Mouse (Mus musculus): ENCODE measurements around the gene Sf3b3. TPM values are rescaled to one million over a fixed set of nuclear protein-coding genes. Genes with fewer than 3 reads are reported as not detected.

Gene Sf3b3
- polyA plus RNA-seq (2015; fragmentation: Nextera tagmentation; extraction: Ambion mirVana) = 79.6 and 97.3 TPM in 2 replicates

DNA sequence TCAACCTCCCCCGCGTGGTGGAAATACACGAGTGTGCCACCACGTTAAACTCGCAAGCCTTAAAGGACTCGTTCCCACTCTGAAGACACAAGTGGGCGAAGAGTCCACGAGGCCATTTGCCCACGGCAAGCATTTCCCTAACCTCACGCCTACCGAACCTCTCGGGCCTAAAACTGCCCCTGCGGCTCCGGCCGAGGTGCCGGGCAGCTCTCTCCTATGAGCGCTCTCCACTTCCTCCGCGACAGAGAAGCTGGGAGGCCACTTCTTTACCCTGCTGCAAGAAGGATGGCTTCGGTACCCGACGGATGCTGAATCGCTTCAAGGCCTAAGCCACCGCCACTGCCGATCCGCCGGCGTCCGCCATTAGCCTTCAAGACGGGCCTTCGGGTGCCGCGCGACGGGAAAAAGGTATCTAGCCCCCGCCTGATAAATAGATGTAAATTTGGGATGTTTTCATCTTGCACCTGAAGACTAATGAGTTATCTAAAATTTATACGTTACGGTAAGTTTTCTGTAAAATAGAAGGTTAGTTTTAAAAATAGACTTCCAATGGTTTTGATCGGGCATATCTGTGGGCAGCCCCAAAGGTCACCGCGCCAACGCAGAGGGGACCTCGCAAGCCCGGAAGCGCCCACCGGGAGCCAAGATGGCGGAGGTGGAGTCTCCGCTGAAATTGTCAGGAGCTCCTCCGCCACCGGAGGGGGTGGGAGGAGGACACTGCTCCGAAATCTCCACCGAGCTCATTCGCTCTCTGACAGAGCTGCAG is at the start of gene Sf3b3, which contains the start of gene Cog4:
Sf3b3 (minus strand) TSS at position 383 of the 766 bp plus-strand sequence.
Cog4 (plus strand) TSS at position 196 of the 766 bp plus-strand sequence.
- under 1% methylated on average over 53 of the region's 53 CpGs for WGBS
- H3K4me2 ChIP-seq = peak within 1 kb of the TSS; percentile 82
- no peaks in the 10 kb centered on the region for H3K9me3 ChIP-seq (replicated peaks)
- H3K4me3 ChIP-seq (replicated peaks) = peak within 1 kb of the TSS; percentile 94
- peak; percentile 91 for ATAC-seq (ENCODE audit: low FRiP score)
- peak within 1 kb of the TSS; percentile 93 for H3K27ac ChIP-seq (replicated peaks)
- peaks cover 45% of the 10 kb centered on the region for H3K36me3 ChIP-seq
- H3K4me1 ChIP-seq = peaks cover 29% of the 10 kb centered on the region
- peak within 1 kb of the TSS; percentile 90 for H3K9ac ChIP-seq (replicated peaks)
- no peaks in the 10 kb centered on the region for H3K27me3 ChIP-seq (replicated peaks)

DNA sequence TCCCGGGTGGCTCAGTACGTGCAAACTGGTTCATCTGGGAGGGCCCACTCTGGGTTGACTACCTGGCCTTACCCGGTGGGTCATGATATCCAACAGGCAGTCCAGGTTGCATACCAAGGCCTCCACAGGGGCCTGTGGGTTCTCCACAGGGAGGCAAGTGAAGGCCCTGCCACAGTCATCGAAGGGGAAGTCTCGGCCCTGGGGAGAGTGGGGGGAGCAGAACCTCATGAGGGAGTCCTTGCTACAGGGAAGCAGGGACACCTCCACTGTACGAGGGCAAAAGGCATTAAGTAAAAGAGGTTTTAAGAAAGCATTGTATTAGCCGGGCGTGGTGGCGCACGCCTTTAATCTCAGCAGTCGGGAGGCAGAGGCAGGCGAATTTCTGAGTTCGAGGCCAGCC is 49.2 kb upstream of the Sf3b3 start:
- H3K9me3 ChIP-seq (replicated peaks) = no peaks in the 10 kb centered on the region
- 95% methylated on average over 13 of the region's 13 CpGs for WGBS
- no peak overlapping the region for H3K9ac ChIP-seq (replicated peaks)
- H3K36me3 ChIP-seq = 0 out of 2 replicates have a peak, but pooled peaks cover 18% of the 10 kb centered on the region
- no peak overlapping the region for H3K27ac ChIP-seq (replicated peaks)
- no peak for ATAC-seq (ENCODE audit: low FRiP score)
- no peak overlapping the region for H3K4me3 ChIP-seq (replicated peaks)
- no peak overlapping the region for H3K4me2 ChIP-seq
- no peaks in the 10 kb centered on the region for H3K27me3 ChIP-seq (replicated peaks)
- no peaks in the 10 kb centered on the region for H3K4me1 ChIP-seq

DNA sequence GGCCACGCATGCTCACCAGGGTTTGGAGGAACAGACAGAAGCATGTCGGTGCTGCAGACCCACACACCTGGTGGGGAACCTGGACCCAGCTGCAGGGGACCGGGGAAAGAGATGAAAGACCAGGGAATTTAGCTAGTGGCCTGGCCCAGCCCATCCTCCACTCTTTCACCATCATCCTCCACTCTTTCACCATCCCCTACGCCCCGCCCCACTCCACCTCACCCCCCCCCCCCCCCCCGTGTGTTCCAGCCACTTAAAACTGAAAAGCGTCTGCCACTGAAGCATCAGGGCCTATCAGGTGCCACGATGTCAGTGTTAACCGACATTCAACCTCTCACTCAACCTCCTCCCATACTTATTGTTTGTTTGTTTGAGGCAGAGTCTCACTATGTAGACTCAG is 48.7 kb upstream of the Sf3b3 start:
- WGBS = 87% methylated on average over 7 of the region's 9 CpGs
- Histone ChIP-seq H3K27ac (replicated peaks) (no peak overlapping the region), H3K4me2 (no peak overlapping the region), H3K27me3 (replicated peaks) (no peaks in the 10 kb centered on the region), H3K36me3 (0 out of 2 replicates have a peak, but pooled peaks cover 18% of the 10 kb centered on the region), H3K4me1 (no peaks in the 10 kb centered on the region), H3K9me3 (replicated peaks) (no peaks in the 10 kb centered on the region), H3K4me3 (replicated peaks) (no peak overlapping the region), H3K9ac (replicated peaks) (no peak overlapping the region)
- no peak for ATAC-seq (ENCODE audit: low FRiP score)

DNA sequence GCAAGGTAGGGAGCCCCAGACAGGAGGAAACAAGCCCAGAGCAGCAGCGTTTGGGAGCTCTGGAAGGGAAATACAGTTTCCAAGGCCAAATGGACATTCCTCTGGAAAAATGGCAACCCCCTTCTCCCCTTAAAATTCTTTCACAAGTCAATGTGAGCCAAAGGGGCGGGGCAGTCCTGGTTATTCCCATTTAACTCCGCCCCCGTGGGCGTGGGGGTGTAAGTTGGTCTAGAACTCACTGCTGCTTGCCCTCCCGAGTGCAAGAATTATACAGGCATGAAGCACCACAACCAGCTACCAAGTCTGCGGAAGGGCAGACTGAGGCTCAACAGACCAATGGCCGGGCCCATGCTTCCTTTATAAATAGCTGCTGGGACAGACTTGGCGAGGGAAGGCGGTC is 48.3 kb upstream of the Sf3b3 start:
- Histone ChIP-seq H3K4me1 (no peaks in the 10 kb centered on the region), H3K27me3 (replicated peaks) (no peaks in the 10 kb centered on the region), H3K4me2 (no peak overlapping the region), H3K4me3 (replicated peaks) (no peak overlapping the region), H3K27ac (replicated peaks) (no peak overlapping the region), H3K36me3 (0 out of 2 replicates have a peak, but pooled peaks cover 18% of the 10 kb centered on the region), H3K9me3 (replicated peaks) (no peaks in the 10 kb centered on the region), H3K9ac (replicated peaks) (no peak overlapping the region)
- ATAC-seq (ENCODE audit: low FRiP score) = no peak
- WGBS = 87% methylated on average over 10 of the region's 10 CpGs

DNA sequence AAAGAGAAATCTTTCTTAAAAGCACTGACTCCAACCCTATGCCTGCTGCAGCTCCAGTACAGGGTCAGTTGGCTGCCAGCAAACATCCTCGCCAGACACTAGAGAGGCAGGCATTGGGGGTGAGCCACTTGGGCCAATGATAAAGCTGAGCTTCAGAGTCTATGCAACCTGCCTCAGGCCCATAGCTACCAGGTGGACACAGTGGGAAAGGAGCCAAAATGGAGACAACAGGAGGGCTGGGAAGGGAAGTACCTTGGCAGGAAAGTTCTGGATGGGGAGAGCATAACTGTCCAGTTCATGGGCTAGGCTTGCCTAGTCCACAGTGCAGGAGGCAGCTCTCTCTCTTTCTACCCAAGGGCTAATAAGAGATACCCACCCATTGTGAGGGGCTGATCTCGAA is 46.3 kb upstream of the Sf3b3 start:
- H3K4me2 ChIP-seq = no peak overlapping the region
- no peak overlapping the region for H3K27ac ChIP-seq (replicated peaks)
- no peaks in the 10 kb centered on the region for H3K9me3 ChIP-seq (replicated peaks)
- no peaks in the 10 kb centered on the region for H3K27me3 ChIP-seq (replicated peaks)
- no peak overlapping the region for H3K9ac ChIP-seq (replicated peaks)
- no peaks in the 10 kb centered on the region for H3K4me1 ChIP-seq
- no peak overlapping the region for H3K4me3 ChIP-seq (replicated peaks)
- peaks cover 9% of the 10 kb centered on the region; the same call in 1 of the 2 replicates for H3K36me3 ChIP-seq
- no peak for ATAC-seq (ENCODE audit: low FRiP score)
- 96% methylated on average over 2 of the region's 2 CpGs for WGBS

DNA sequence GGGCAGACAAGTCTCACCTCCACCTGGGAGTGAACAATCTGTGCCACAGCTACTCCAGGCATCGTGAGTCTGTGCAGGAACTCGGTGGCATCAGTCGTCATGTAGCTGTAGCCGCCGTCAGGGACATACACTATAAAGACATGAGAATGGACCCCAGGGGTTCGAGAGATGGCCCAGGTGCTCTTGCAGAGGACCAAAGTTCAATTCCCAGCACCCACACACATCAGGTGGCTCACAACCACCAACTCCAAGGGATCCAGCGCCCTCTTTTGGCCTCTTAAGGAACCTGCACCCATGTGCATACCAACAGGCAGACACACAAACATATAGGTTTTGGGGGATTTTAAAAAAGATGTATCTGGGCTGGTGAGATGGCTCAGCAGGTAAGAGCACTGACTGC is 45.5 kb upstream of the Sf3b3 start:
- no peaks in the 10 kb centered on the region for H3K9me3 ChIP-seq (replicated peaks)
- no peak overlapping the region for H3K27ac ChIP-seq (replicated peaks)
- whole genome bisulfite sequencing = 93% methylated on average over 7 of the region's 7 CpGs
- peaks cover 15% of the 10 kb centered on the region; the same call in 1 of the 2 replicates for H3K36me3 ChIP-seq
- H3K4me3 ChIP-seq (replicated peaks) = no peak overlapping the region
- no peak overlapping the region for H3K4me2 ChIP-seq
- H3K4me1 ChIP-seq = no peaks in the 10 kb centered on the region
- H3K9ac ChIP-seq (replicated peaks) = no peak overlapping the region
- H3K27me3 ChIP-seq (replicated peaks) = no peaks in the 10 kb centered on the region
- ATAC-seq (ENCODE audit: low FRiP score) = no peak

DNA sequence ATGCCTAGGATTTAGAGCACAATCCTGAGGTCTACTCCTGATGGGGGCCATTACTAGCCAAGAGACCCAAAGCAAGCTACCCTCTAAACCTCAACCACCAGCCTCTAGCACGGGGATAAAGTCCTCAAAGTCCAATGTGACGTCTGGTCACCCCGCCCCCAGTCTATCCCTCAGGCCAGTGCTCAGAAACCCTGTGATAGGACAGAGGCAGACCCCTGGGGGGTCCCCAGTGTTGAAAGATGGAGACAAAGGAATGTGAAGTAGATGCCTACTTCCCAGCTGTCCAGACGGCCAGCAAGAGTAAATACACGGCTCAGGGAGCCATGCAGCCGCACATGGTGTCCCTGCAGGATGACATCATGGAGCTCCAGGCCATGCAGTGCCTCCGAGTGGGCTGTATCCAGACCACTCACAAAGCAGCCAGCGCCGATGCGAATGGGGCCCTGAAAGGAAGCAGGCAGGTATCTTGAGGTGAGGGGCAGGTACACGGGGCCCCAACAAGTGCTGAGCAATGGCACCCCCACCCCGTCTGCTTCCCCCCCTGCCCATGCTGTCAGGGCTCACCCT is 43.4 kb upstream of the Sf3b3 start:
- Histone ChIP-seq H3K4me1 (no peaks in the 10 kb centered on the region), H3K9me3 (replicated peaks) (no peaks in the 10 kb centered on the region), H3K9ac (replicated peaks) (no peak overlapping the region), H3K36me3 (peaks cover 30% of the 10 kb centered on the region; the same call in 1 of the 2 replicates), H3K27me3 (replicated peaks) (no peaks in the 10 kb centered on the region), H3K27ac (replicated peaks) (no peak overlapping the region), H3K4me3 (replicated peaks) (no peak overlapping the region), H3K4me2 (no peak overlapping the region)
- 79% methylated on average over 12 of the region's 12 CpGs for WGBS
- no peak for ATAC-seq (ENCODE audit: low FRiP score)

DNA sequence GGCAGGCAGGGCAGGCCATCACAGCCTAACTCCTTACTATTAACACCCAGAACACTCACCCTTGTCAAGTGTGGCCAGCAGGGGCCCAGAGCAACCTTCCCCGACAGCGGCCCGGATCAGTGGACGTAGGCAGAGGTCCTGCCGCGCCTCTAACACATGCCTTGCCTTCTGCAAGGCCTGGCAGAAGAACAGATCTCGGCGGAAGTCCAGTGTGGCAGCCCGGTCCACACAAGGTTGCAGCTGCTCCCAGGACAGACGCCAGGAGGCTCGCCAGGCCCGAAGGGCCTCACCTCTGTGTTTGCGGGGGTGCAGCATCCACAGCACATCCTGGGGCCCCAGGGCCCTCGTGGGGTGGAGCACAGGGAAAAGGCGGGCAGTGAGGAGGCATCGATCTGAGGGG is 42.3 kb upstream of the Sf3b3 start:
- no peak overlapping the region for H3K4me3 ChIP-seq (replicated peaks)

DNA sequence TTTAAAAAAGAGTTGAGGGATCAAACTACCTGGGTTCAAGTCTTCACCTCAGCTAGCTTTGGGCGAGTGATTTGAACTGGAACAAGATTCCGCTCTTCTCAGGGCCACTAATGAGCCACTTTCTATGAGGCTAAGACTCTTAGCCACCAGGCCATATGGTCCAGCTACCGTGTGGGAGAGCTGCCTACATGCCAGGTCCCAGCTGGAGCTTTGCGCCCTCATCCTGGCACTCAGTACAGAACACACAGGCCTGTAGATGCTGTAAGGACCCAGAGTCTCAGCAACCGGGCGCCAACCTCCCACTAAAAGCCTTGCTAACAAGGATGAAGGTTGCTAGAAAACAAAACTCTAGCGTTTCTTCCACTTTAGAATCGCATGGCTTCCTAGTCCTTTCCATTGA is 41.9 kb upstream of the Sf3b3 start:
- Histone ChIP-seq H3K4me3 (replicated peaks) (no peak overlapping the region), H3K27me3 (replicated peaks) (no peaks in the 10 kb centered on the region), H3K9me3 (replicated peaks) (no peaks in the 10 kb centered on the region), H3K27ac (replicated peaks) (no peak overlapping the region), H3K9ac (replicated peaks) (no peak overlapping the region), H3K4me1 (no peaks in the 10 kb centered on the region), H3K36me3 (peaks cover 43% of the 10 kb centered on the region), H3K4me2 (no peak overlapping the region)
- whole genome bisulfite sequencing = 91% methylated on average over 8 of the region's 8 CpGs
- no peak for ATAC-seq (ENCODE audit: low FRiP score)

More for the DNA sequence above, 42.3 kb upstream of the Sf3b3 start:
- Histone ChIP-seq H3K27ac (replicated peaks) (no peak overlapping the region), H3K4me1 (no peaks in the 10 kb centered on the region), H3K27me3 (replicated peaks) (no peaks in the 10 kb centered on the region), H3K9ac (replicated peaks) (no peak overlapping the region), H3K9me3 (replicated peaks) (no peaks in the 10 kb centered on the region), H3K36me3 (peaks cover 39% of the 10 kb centered on the region), H3K4me2 (no peak overlapping the region)
- 96% methylated on average over 16 of the region's 16 CpGs for WGBS
- no peak for ATAC-seq (ENCODE audit: low FRiP score)

DNA sequence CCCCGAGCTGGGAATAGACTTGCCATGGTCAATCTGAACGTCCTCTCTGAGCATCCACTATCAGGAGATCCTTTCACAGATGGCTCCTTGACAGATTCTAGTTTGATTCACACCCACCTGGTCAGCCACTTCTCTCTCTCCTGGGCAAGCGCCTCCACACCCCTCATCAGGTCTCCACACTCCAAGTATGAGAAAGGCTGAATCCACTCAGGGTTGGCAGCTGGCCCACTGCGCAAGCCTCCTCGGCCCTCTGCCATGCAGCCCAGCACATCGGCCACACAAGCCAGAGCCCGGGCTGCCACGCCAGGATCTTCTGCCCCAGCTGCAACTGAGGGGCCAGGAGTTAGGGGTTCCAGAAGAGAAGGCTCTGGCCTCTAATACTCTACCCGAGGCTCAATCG is 41.0 kb upstream of the Sf3b3 start:
- no peak overlapping the region for H3K4me3 ChIP-seq (replicated peaks)
- no peak overlapping the region for H3K9ac ChIP-seq (replicated peaks)
- no peak for ATAC-seq (ENCODE audit: low FRiP score)
- H3K36me3 ChIP-seq = peaks cover 47% of the 10 kb centered on the region
- no peak overlapping the region for H3K27ac ChIP-seq (replicated peaks)
- no peaks in the 10 kb centered on the region for H3K9me3 ChIP-seq (replicated peaks)
- H3K4me1 ChIP-seq = no peaks in the 10 kb centered on the region
- no peaks in the 10 kb centered on the region for H3K27me3 ChIP-seq (replicated peaks)
- H3K4me2 ChIP-seq = no peak overlapping the region
- WGBS = 95% methylated on average over 10 of the region's 10 CpGs

DNA sequence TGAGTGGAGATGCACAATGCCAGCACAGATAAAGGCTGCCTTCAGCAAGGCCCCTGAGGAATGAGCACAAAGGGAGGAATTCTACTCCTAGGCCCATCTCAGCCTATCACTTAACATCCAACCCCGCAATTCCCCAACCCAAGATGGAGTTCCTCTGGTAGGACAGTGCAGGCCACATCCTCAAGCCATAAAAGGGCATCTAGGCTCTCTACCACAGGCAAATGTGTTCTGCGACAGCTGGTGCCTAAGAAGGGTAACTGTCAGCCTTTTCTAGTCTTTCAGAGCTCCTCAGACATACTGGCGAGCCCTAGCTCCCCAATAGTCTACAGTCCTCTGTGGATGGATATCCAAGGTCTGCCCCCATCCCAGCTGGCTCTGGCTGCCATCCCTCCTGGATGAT is 40.0 kb upstream of the Sf3b3 start:
- Histone ChIP-seq H3K4me1 (no peaks in the 10 kb centered on the region), H3K9me3 (replicated peaks) (no peaks in the 10 kb centered on the region), H3K9ac (replicated peaks) (no peak overlapping the region), H3K4me2 (no peak overlapping the region), H3K27me3 (replicated peaks) (no peaks in the 10 kb centered on the region), H3K27ac (replicated peaks) (no peak overlapping the region), H3K4me3 (replicated peaks) (no peak overlapping the region), H3K36me3 (peaks cover 56% of the 10 kb centered on the region)
- ATAC-seq (ENCODE audit: low FRiP score) = no peak
- 89% methylated on average over 3 of the region's 3 CpGs for WGBS

DNA sequence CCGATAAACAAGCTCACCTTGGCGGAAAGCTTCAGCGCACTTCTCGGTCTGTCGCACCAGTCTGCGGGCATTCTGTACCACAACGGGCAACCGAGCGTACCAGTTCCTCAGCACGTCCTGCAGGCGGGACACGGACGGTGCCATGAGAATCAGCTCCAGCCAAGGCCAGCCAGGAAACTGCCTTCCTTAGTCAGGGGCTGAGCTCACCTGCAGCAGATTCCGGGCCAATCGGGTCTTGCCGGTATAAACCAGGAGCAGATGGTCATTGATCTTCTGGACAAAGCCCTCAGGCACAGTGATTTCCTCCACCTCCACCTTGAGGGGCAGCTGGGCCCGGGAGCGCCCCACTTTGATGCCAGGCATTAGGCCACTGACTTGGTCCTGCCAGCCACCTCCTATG is 37.2 kb upstream of the Sf3b3 start:
- H3K4me2 ChIP-seq = no peak overlapping the region
- H3K36me3 ChIP-seq = peaks cover 80% of the 10 kb centered on the region
- H3K4me1 ChIP-seq = no peaks in the 10 kb centered on the region
- no peak overlapping the region for H3K9ac ChIP-seq (replicated peaks)
- 96% methylated on average over 18 of the region's 18 CpGs for WGBS
- no peak overlapping the region for H3K27ac ChIP-seq (replicated peaks)
- no peak for ATAC-seq (ENCODE audit: low FRiP score)
- no peak overlapping the region for H3K4me3 ChIP-seq (replicated peaks)
- H3K27me3 ChIP-seq (replicated peaks) = no peaks in the 10 kb centered on the region
- H3K9me3 ChIP-seq (replicated peaks) = no peaks in the 10 kb centered on the region

Measured in neural tube, embryonic 15.5 days (tissue).